Mouse (Mus musculus): Measurements from ENCODE around the gene Wasl. TPM values are rescaled to one million over a fixed set of nuclear protein-coding genes. Genes with fewer than 3 reads are reported as not detected.

The Wasl gene
- 21.8 and 57.0 TPM in 2 replicates for polyA plus RNA-seq (2012; rRNA removed)

DNA sequence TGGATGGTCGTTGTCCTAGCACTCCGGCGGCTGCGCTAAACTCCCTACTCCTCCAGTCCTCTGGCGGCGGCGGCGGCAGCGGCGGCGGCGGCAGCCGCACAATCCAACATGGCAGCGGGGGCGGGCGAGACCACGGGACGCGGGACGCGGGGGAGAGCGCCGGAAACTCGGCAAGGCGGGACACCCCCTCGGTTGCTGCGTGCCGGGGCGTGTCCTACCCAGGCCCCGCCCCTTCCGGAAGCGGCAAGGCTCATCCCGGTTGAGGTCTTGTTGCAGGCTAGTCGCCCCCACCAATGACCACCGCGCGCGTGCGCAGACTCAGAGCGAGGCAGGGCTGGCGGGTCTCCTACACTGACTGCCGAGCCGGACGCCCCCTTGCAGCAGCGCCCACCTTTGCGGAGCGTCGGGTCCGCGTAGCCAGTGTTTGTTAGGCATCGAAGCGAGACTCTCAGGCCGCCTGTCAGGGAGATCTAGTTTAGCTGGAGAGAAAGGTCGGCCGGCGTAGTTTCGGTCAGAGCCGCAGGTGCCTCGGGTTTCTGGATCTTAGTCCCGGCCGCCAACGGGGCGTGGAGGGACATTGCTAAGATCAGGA is at the start of gene Wasl:
TSS of gene Wasl (minus strand) at position 143 of the 592 bp plus-strand sequence.
- DNase-seq (ENCODE audit: low read depth), result peak; percentile 59

DNA sequence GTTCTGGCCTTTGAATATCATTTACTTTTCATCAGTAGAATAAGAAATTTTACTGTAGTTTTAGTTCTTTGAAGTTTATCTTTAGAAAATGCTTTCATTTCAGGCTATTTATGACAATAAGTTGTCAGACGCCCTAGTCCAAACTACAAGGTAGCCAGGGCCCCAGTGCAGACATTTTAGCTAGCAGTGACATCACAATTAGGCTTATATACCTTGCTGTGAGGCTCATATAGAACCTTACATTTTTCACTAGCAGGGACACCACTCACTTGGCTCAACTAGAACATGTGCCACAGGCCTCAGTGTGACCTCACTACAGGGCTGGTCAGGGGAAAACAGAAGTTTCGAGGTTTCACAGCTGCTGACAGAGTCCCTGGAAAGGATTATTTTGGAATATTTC is 42.7 kb upstream of the Wasl start:
- no peak for DNase-seq (ENCODE audit: low read depth)

GRCm38 (mm10) chr6:24707090-24707489 is 42.3 kb upstream of the Wasl start:
- no peak for DNase-seq (ENCODE audit: low read depth)

GRCm38 (mm10) chr6:24697216-24697615 is 32.4 kb upstream of the Wasl start:
- no peak for DNase-seq (ENCODE audit: low read depth)

DNA sequence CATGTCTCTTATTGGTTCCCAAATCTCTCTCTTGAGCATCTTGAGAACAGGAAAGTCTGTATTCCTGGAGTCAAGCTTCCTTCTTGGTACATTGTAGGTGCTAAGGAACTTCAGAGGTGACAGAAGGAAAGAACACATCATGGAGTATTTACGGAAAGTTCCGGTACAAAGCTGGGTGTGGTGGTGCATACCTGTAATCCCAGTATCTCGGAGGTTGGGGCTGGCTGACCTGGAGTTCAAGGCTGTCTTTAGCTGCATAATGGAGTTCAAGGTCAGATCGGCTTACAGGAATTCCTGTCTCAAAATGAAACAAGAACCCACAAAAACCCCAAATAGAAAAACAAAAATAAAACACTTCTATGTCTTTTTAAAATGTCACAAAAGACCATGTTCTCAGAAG is 31.3 kb upstream of the Wasl start:
- no peak for DNase-seq (ENCODE audit: low read depth)

DNA sequence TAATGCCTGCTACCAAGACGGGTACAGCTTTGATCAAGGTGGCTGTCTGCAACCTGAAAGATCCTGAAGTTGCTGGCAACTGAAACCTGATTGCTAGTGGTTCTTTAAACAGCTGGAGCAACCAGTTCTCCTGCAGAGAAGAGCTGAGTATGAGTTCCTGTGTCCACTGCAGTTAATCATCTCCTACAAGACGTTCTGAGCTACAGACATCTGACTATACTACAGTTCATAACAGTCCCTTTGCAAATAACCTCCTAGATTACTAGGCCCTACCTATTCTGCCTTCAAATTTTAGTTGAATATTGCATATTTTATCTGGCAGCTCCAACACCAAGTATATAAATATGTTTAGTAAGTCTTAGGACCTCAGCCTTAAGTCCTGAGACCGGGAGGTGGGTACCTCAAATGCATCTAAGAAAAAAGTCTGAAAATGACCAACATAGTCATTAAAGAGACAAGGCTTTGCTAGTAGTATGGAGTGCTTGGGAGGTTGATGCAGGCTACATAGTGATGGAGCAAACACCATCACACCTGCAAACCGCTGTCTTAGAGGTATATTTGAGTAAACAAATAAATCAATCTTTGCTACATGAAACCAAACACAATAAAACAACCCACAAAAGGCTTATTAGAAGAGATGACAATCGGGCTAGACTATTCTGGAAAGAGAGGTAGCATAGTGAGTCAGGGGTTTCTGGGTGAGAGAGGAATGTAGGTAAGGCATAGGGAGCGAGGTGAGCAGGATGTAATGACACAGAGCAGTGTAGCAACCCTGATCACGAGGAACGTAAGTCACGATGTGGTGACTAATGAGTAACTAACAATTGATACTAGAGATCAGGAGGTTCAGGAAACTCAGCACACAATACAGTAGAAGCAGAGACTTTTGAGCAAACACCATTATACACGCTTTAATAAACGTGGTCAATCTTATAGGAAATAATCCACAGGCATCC is 29.9 kb upstream of the Wasl start:
- no peak for DNase-seq (ENCODE audit: low read depth)

GRCm38 (mm10) chr6:24687871-24688270 is 23.1 kb upstream of the Wasl start:
- no peak for DNase-seq (ENCODE audit: low read depth)

DNA sequence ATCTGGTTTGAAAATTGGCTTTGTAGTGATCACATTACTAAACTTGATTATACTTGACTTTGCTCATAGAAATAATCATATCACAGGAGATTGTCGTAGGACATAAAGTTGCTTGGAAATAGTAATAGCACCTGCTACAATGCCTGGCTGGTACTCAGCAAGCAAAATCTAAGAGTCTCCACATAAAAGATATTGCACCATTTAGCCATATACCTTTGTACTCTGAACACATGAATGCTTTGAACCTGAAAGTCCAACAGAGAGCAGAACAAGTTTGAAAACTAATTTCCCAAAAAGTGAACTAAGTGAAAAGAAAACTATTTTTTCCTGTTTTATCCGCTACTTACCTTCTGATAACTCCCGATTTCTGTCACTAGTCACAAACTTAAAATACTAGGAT is 18.3 kb upstream of the Wasl start:
- no peak for DNase-seq (ENCODE audit: low read depth)

- no peak for DNase-seq (ENCODE audit: low read depth)
Measured at GRCm38 (mm10) chr6:24667829-24668228, 3.0 kb upstream of the Wasl start.

- DNase-seq (ENCODE audit: low read depth), result no peak
Measured at GRCm38 (mm10) chr6:24666248-24666647, 1.4 kb upstream of the Wasl start.

DNA sequence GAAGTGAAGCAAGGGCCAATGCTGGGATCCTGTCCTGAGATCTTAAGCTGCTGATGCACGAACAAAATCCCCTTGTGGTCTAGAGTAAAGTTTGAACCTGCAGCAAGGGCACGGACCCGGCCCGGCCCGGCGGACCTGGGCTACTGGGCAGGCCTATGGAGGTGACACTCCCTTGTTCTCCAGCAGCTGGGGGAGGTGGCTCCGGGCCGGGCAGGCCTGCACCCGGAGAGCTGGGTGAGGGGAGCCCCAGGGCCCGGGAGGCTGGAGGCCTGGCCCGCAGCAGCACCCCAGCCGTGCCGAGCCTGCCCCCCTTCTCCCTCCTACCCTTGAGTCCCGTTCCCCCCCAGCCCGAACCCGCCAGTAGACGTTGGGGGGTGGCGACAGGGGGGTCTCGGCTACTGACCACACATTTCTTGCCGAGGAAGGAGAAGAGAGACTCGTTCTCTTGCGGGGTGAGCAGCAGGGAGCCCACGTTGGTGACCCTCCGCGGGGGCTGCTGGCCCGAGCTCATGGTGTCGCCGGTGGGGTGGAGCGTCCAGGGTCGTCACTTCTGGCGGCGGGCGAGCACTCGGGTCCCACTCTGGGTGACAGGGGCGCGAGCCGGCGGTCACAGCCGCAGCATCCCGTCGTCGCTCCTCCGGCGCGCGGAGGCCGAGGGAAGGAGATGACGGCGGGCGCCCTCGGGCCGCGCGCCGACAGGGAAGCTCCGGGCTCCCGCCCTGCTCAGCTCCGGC is 509 bp downstream of the Wasl start:
- no peak for DNase-seq (ENCODE audit: low read depth)

DNA sequence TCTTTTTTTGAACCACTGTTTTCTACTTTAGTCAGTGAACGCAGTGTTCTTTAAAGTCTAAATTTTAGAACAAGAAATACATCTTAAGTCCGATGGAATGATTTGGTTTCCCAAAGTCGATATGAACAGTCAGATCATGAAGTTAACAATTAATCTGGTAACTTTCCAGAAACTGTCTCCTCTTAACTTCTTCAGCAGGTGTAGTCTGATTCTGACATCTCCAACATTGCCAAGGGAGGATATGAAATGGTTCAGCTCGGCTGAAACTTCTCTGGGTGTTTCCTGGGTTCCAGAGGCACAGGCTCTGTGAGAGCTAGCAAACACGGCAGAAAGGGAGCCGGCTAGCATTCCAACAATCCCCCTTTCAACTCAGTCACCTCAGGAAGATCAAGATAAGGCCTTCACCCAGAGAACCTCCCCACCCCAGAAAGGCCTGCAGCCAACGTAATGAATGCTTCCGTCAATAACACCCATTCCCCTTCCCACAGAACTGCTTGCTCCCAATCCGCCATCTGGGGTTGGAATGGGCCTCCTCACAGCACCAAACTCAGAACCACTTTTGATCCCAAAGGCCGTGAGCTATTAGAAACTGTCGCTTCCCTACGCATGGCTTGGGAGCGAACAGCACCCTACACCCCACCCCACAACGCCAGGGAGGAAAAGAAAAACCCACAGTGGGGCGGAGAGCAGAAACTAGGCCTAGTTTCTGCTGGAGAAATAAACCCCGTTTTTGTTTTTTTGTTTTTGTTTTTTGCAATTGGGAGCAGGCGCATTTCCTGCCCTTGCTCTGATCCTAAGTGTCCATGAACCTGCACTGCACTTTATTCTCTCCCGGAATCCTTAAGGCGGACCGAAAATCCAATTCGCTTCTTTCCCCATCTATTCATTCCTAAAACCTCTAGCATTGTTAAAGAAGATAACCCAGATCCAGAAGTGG is 1.3 kb downstream of the Wasl start:
- DNase-seq (ENCODE audit: low read depth), result no peak

DNA sequence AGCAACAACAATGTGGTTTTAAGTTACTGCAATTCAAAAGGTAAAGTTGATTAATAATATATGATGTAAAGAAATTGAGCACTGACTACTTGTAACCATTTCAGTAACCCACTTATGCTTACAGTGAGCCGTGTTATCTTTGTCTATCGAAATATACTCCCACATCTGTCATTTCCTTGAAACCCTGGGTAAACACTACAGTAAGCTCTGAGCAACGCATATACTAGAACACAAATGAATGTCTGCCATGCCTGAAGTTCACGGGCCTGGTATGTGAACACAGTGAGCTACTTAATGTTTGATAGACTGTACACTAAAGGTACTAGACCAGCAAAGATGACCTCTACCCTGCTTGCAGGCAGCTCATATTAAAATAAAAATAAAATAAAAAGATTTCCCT is 2.3 kb downstream of the Wasl start:
- no peak for DNase-seq (ENCODE audit: low read depth)

GRCm38 (mm10) chr6:24661879-24662278 is 2.9 kb downstream of the Wasl start:
- DNase-seq (ENCODE audit: low read depth), result no peak

GRCm38 (mm10) chr6:24657647-24658387 is 7.0 kb downstream of the Wasl start:
- DNase-seq (ENCODE audit: low read depth), result no peak

- DNase-seq (ENCODE audit: low read depth), result no peak
Measured at GRCm38 (mm10) chr6:24656094-24656493, 8.7 kb downstream of the Wasl start.

GRCm38 (mm10) chr6:24651538-24651937 is 13.3 kb downstream of the Wasl start:
- DNase-seq (ENCODE audit: low read depth), result no peak

GRCm38 (mm10) chr6:24650719-24651118 is 14.1 kb downstream of the Wasl start:
- no peak for DNase-seq (ENCODE audit: low read depth)

- no peak for DNase-seq (ENCODE audit: low read depth)
Measured at GRCm38 (mm10) chr6:24648403-24648802, 16.4 kb downstream of the Wasl start.

- no peak for DNase-seq (ENCODE audit: low read depth)
Measured at GRCm38 (mm10) chr6:24647103-24647691, 17.6 kb downstream of the Wasl start.

Data from gonadal fat pad, adult 2 months (tissue).